22 mouse cellular contexts compared by ENCODE assay signal in the genomic region with DNA sequence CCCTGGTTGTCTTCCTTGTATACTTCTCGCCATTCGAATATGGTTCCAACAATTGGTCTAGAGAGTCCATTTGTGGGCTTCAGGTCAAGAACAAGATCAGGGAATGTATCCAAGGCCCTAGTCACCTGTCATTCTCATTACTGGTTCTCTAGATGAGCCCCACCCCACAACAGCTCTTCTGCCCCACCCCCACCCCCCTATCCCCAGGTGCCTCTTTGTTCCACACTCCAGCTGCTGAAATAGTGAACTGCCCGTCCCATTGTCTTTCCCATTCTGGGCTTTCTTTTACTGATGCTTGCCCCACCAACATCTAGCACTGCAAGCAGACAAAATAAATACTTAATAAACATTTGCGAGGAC. TPM values are rescaled to one million over a fixed set of nuclear protein-coding genes. Genes with fewer than 3 reads are reported as not detected.
A peak's percentile ranks its signal among the peaks of the same experiment; 100 is the strongest.
DNase-seq lines count a peak whose midpoint lies in the region; ATAC-seq and TF ChIP-seq lines count a peak whose summit lies in the region.
"Had no signal": no experiment of that assay in that cellular context is flagged by ENCODE, and none has a peak within 500 bp of the region (broad histone marks: within the 10 kb centered on the region; RNA-seq: fewer than 3 reads in every experiment).

No protein-coding gene starts in this region.

- no peaks in the 10 kb centered on the region for H3K9me3 ChIP-seq in heart, embryonic 10.5 days
- no peaks in the 10 kb centered on the region for H3K9me3 ChIP-seq in hindbrain, embryonic 13.5 days
- no peaks in the 10 kb centered on the region for H3K9me3 ChIP-seq in hindbrain, embryonic 14.5 days (ENCODE audit: control insufficient read depth, low read length)
- no peaks in the 10 kb centered on the region for H3K9me3 ChIP-seq in midbrain, postnatal 0 days (ENCODE audit: low read length)
- H3K9me3 ChIP-seq in midbrain, embryonic 16.5 days (replicated peaks; ENCODE audit: control insufficient read depth, low read length, poor library complexity, severe bottlenecking) = no peaks in the 10 kb centered on the region
- H3K9me3 ChIP-seq: embryonic facial prominence, embryonic 15.5 days; forebrain, embryonic 12.5 days; limb, embryonic 12.5 days; liver, embryonic 15.5 days had no signal

- WGBS in heart, embryonic 10.5 days = 86% methylated on average over 4 of the region's 4 CpGs
- WGBS in hindbrain, embryonic 13.5 days = 88% methylated on average over 4 of the region's 4 CpGs
- WGBS in hindbrain, embryonic 14.5 days = 90% methylated on average over 4 of the region's 4 CpGs
- WGBS in midbrain, postnatal 0 days = 88% methylated on average over 4 of the region's 4 CpGs
- 87% methylated on average over 4 of the region's 4 CpGs for WGBS in midbrain, embryonic 16.5 days

- TF ChIP-seq POLR2A in myocyte (IDR thresholded peaks at IDR 0.05; ENCODE audit: insufficient read length, low read depth) = no peak

- ATAC-seq in hindbrain, embryonic 13.5 days (ENCODE audit: low FRiP score) = no peak
- ATAC-seq in hindbrain, embryonic 14.5 days (ENCODE audit: low FRiP score) = no peak
- ATAC-seq in midbrain, postnatal 0 days (ENCODE audit: low FRiP score) = 0 out of 2 replicates have a peak, but pooled peaks have one; percentile 1
- no peak for ATAC-seq in midbrain, embryonic 16.5 days
- ATAC-seq: activated CD4-positive, CD25-positive, alpha-beta regulatory T cell, adult 4 months; CD4-positive, CD25-positive, alpha-beta regulatory T cell, adult 4 months; inflammation-experienced regulatory T-cells, adult 6 months had no signal

- no peak overlapping the region for H3K27ac ChIP-seq in heart, embryonic 10.5 days
- peak overlapping the region; percentile 25; the same call in 1 of the 2 replicates for H3K27ac ChIP-seq in hindbrain, embryonic 13.5 days
- no peak overlapping the region for H3K27ac ChIP-seq in hindbrain, embryonic 14.5 days
- H3K27ac ChIP-seq in midbrain, postnatal 0 days (ENCODE audit: low read depth, low read length) = no peak overlapping the region
- no peak overlapping the region; the same call in 1 of the 2 replicates for H3K27ac ChIP-seq in midbrain, embryonic 16.5 days (ENCODE audit: low read length)
- H3K27ac ChIP-seq: embryonic facial prominence, embryonic 15.5 days; left cerebral cortex, adult 2 months; limb, embryonic 12.5 days; liver, embryonic 15.5 days had no signal

- peaks cover 69% of the 10 kb centered on the region for H3K36me3 ChIP-seq in heart, embryonic 10.5 days
- peaks cover 95% of the 10 kb centered on the region for H3K36me3 ChIP-seq in hindbrain, embryonic 13.5 days
- peaks cover 97% of the 10 kb centered on the region for H3K36me3 ChIP-seq in hindbrain, embryonic 14.5 days (replicated peaks; ENCODE audit: control insufficient read depth, insufficient read depth)
- peaks cover 36% of the 10 kb centered on the region for H3K36me3 ChIP-seq in midbrain, postnatal 0 days (ENCODE audit: insufficient read depth, low read length)
- H3K36me3 ChIP-seq in midbrain, embryonic 16.5 days (ENCODE audit: control insufficient read depth, insufficient read depth, low read length) = peaks cover 33% of the 10 kb centered on the region
- peaks cover 7% of the 10 kb centered on the region for H3K36me3 ChIP-seq in myocyte (ENCODE audit: control insufficient read depth, insufficient read depth)
- H3K36me3 ChIP-seq: liver, embryonic 15.5 days had no signal

- H3K79me2 ChIP-seq in myocyte (ENCODE audit: control insufficient read depth, insufficient read depth) = no peaks in the 10 kb centered on the region

- no peak overlapping the region for H3K4me2 ChIP-seq in hindbrain, embryonic 13.5 days
- H3K4me2 ChIP-seq in hindbrain, embryonic 14.5 days (replicated peaks) = no peak overlapping the region
- no peak overlapping the region for H3K4me2 ChIP-seq in midbrain, postnatal 0 days (ENCODE audit: low read depth, low read length, poor library complexity, severe bottlenecking)
- H3K4me2 ChIP-seq in midbrain, embryonic 16.5 days (ENCODE audit: low read length) = no peak overlapping the region; the same call in 1 of the 2 replicates
- peak overlapping the region; percentile 22 for H3K4me2 ChIP-seq in myocyte (ENCODE audit: low read depth)
- H3K4me2 ChIP-seq: embryonic facial prominence, embryonic 15.5 days; forebrain, embryonic 12.5 days; heart, embryonic 11.5 days; limb, embryonic 12.5 days; liver, embryonic 15.5 days; lung, embryonic 14.5 days had no signal

- no peak for TF ChIP-seq CTCF in midbrain, postnatal 0 days (IDR thresholded peaks at IDR 0.05)

- peaks cover 34% of the 10 kb centered on the region for H3K4me1 ChIP-seq in heart, embryonic 10.5 days
- H3K4me1 ChIP-seq in hindbrain, embryonic 13.5 days (replicated peaks) = peaks cover 96% of the 10 kb centered on the region
- peaks cover 66% of the 10 kb centered on the region for H3K4me1 ChIP-seq in hindbrain, embryonic 14.5 days (replicated peaks; ENCODE audit: control insufficient read depth, insufficient read depth, low read length)
- peaks cover 23% of the 10 kb centered on the region for H3K4me1 ChIP-seq in midbrain, postnatal 0 days (ENCODE audit: insufficient read depth, low read length)
- peaks cover 61% of the 10 kb centered on the region for H3K4me1 ChIP-seq in midbrain, embryonic 16.5 days (ENCODE audit: control insufficient read depth, insufficient read depth, low read length)
- H3K4me1 ChIP-seq: liver, embryonic 15.5 days had no signal

- no peak overlapping the region for H3ac ChIP-seq in myocyte (ENCODE audit: control insufficient read depth, insufficient read length)

- peak; percentile 93 for DNase-seq in heart, adult 11 months
- DNase-seq in heart, embryonic 10.5 days (ENCODE audit: low spot score) = no peak
- DNase-seq in hindbrain, embryonic 14.5 days (ENCODE audit: low spot score) = no peak
- no peak for DNase-seq in midbrain, postnatal 0 days (ENCODE audit: low spot score)
- DNase-seq: adrenal gland, adult 2 months; lung, postnatal 14 days; right cerebral cortex, postnatal 4 days; thymus, adult 2 months; thymus, postnatal 36 days had no signal

- no peaks in the 10 kb centered on the region for H3K27me3 ChIP-seq in heart, embryonic 10.5 days (ENCODE audit: insufficient read depth, poor library complexity, severe bottlenecking)
- no peaks in the 10 kb centered on the region for H3K27me3 ChIP-seq in hindbrain, embryonic 13.5 days
- H3K27me3 ChIP-seq in hindbrain, embryonic 14.5 days (ENCODE audit: control insufficient read depth, insufficient read depth, low read length) = no peaks in the 10 kb centered on the region
- H3K27me3 ChIP-seq in midbrain, postnatal 0 days (ENCODE audit: insufficient read depth, low read length) = no peaks in the 10 kb centered on the region
- H3K27me3 ChIP-seq in midbrain, embryonic 16.5 days (ENCODE audit: control insufficient read depth, insufficient read depth, low read depth, low read length) = no peaks in the 10 kb centered on the region
- no peaks in the 10 kb centered on the region for H3K27me3 ChIP-seq in myocyte (ENCODE audit: control insufficient read depth, insufficient read depth, insufficient read length)
- H3K27me3 ChIP-seq: embryonic facial prominence, embryonic 15.5 days; forebrain, embryonic 12.5 days; limb, embryonic 12.5 days; liver, embryonic 15.5 days had no signal

- H3K9ac ChIP-seq in hindbrain, embryonic 13.5 days = no peak overlapping the region
- no peak overlapping the region for H3K9ac ChIP-seq in hindbrain, embryonic 14.5 days
- H3K9ac ChIP-seq in midbrain, postnatal 0 days (replicated peaks; ENCODE audit: low read length, poor library complexity, severe bottlenecking) = no peak overlapping the region
- no peak overlapping the region for H3K9ac ChIP-seq in midbrain, embryonic 16.5 days (ENCODE audit: low read depth, low read length)
- H3K9ac ChIP-seq: embryonic facial prominence, embryonic 15.5 days; forebrain, embryonic 12.5 days; limb, embryonic 12.5 days; liver, embryonic 15.5 days; lung, embryonic 14.5 days had no signal

- H3K4me3 ChIP-seq in heart, embryonic 10.5 days = no peak overlapping the region
- no peak overlapping the region for H3K4me3 ChIP-seq in hindbrain, embryonic 13.5 days
- H3K4me3 ChIP-seq in hindbrain, embryonic 14.5 days (replicated peaks; ENCODE audit: low read length) = no peak overlapping the region
- H3K4me3 ChIP-seq in midbrain, postnatal 0 days (ENCODE audit: low read depth, low read length) = no peak overlapping the region
- H3K4me3 ChIP-seq in midbrain, embryonic 16.5 days (ENCODE audit: low read depth, low read length) = no peak overlapping the region
- no peak overlapping the region for H3K4me3 ChIP-seq in myocyte
- H3K4me3 ChIP-seq: embryonic facial prominence, embryonic 15.5 days; forebrain, embryonic 12.5 days; left cerebral cortex, adult 2 months; limb, embryonic 12.5 days; liver, embryonic 15.5 days had no signal

TF ChIP-seq in myocyte, 11 proteins besides CTCF, POLR2A, EP300 and RAD21:
- no peak for TF ChIP-seq MYOD1 (IDR thresholded peaks at IDR 0.05; ENCODE audit: control insufficient read depth in 1 of 3, insufficient read length in 2 of 3, low read depth in 2 of 3)
- no peak for TF ChIP-seq MYOG (IDR thresholded peaks at IDR 0.05; ENCODE audit: control insufficient read depth in 1 of 3, insufficient read depth in 1 of 3, insufficient read length in 2 of 3, low read depth in 2 of 3)
- no peak for TF ChIP-seq POLR2AphosphoS2 (IDR thresholded peaks at IDR 0.05; ENCODE audit: insufficient read length, low read depth)
- TF ChIP-seq TCF3 (IDR thresholded peaks at IDR 0.05; ENCODE audit: insufficient read length, low read depth) = no peak

RNA-seq across cellular contexts. Expression of a gene that starts 15.2 kb away (rescaled TPM):
- polyA plus RNA-seq in heart, embryonic 10.5 days (2016; fragmentation: Nextera tagmentation; extraction: Ambion mirVana) = 30.8 and 61.0 TPM in 2 replicates
- polyA plus RNA-seq in hindbrain, embryonic 13.5 days (2015; fragmentation: Nextera tagmentation; extraction: Ambion mirVana) = 128 and 135 TPM in 2 replicates
- 150 and 174 TPM in 2 replicates for polyA plus RNA-seq in hindbrain, embryonic 14.5 days (2014; fragmentation: Nextera tagmentation; extraction: Ambion mirVana)
- total RNA-seq in midbrain, postnatal 0 days (2014; rRNA removed) = 185 and 189 TPM in 2 replicates
- 110 and 112 TPM in 2 replicates for polyA plus RNA-seq in midbrain, postnatal 0 days (2015; fragmentation: Nextera tagmentation; extraction: Ambion mirVana)
- polyA plus RNA-seq in midbrain, embryonic 16.5 days (2015; fragmentation: Nextera tagmentation; extraction: Ambion mirVana) = 146 and 148 TPM in 2 replicates
- polyA plus RNA-seq in myocyte (2012; fragmentation: generic; extraction: Trizol) = 0.96 TPM

Comparison
In these comparisons a context has a peak if more than half of its experiments do, and no peak if none do; other contexts are left out.
1. RNA of a gene that starts 15.2 kb away (polyA plus RNA-seq): 150 to 174 TPM in hindbrain, embryonic 14.5 days, 146 to 148 TPM in midbrain, embryonic 16.5 days, 128 to 135 TPM in hindbrain, embryonic 13.5 days, 110 to 112 TPM in midbrain, postnatal 0 days and 30.8 to 61.0 TPM in heart, embryonic 10.5 days; 0.96 TPM in myocyte (single experiment); every median in the first group is over 10 times any median in the second.